Mouse (Mus musculus): ENCODE data around the gene Slco3a1. TPM values are rescaled to one million over a fixed set of nuclear protein-coding genes. Genes with fewer than 3 reads are reported as not detected.

The Slco3a1 gene
- polyA plus RNA-seq, 1 experiment from 2014 or later: 19.6 TPM

- H3K4me3 ChIP-seq (ENCODE audit: low read length): no peak overlapping the region
- H3K9ac ChIP-seq (ENCODE audit: low read depth, low read length): no peak overlapping the region
- 56% methylated on average over 3 of the region's 3 CpGs for WGBS
- peaks cover 16% of the 10 kb centered on the region; the same call in 1 of the 2 replicates for H3K4me1 ChIP-seq (ENCODE audit: control insufficient read depth, insufficient read depth, low read length)
- H3K36me3 ChIP-seq (ENCODE audit: control insufficient read depth, insufficient read depth, low read length): no peaks in the 10 kb centered on the region
- H3K27me3 ChIP-seq (ENCODE audit: control insufficient read depth, insufficient read depth, low read length): no peaks in the 10 kb centered on the region; the same call in 1 of the 2 replicates
- peak; percentile 79 for ATAC-seq (ENCODE audit: low FRiP score, low TSS enrichment)
- H3K9me3 ChIP-seq (ENCODE audit: control insufficient read depth, low read length): no peaks in the 10 kb centered on the region
- no peak overlapping the region for H3K27ac ChIP-seq (ENCODE audit: low read depth, low read length)
- H3K4me2 ChIP-seq (replicated peaks; ENCODE audit: low read depth, low read length): no peak overlapping the region
Observed at GRCm38 (mm10) chr7:74383040-74383666, 171.4 kb downstream of the Slco3a1 start.

GRCm38 (mm10) chr7:74382286-74382685 is 172.3 kb downstream of the Slco3a1 start:
- H3K36me3 ChIP-seq (ENCODE audit: control insufficient read depth, insufficient read depth, low read length): no peaks in the 10 kb centered on the region
- H3K9ac ChIP-seq (ENCODE audit: low read depth, low read length): no peak overlapping the region
- no peak for ATAC-seq (ENCODE audit: low FRiP score, low TSS enrichment)
- no peak overlapping the region for H3K4me2 ChIP-seq (replicated peaks; ENCODE audit: low read depth, low read length)
- 51% methylated on average over 3 of the region's 3 CpGs for WGBS
- H3K4me3 ChIP-seq (ENCODE audit: low read length): no peak overlapping the region
- H3K9me3 ChIP-seq (ENCODE audit: control insufficient read depth, low read length): no peaks in the 10 kb centered on the region
- no peak overlapping the region for H3K27ac ChIP-seq (ENCODE audit: low read depth, low read length)
- no peaks in the 10 kb centered on the region; the same call in 1 of the 2 replicates for H3K27me3 ChIP-seq (ENCODE audit: control insufficient read depth, insufficient read depth, low read length)
- peaks cover 20% of the 10 kb centered on the region; the same call in 1 of the 2 replicates for H3K4me1 ChIP-seq (ENCODE audit: control insufficient read depth, insufficient read depth, low read length)

GRCm38 (mm10) chr7:74381881-74382281 is 172.7 kb downstream of the Slco3a1 start:
- 64% methylated on average over 2 of the region's 2 CpGs for WGBS
- no peaks in the 10 kb centered on the region; the same call in 1 of the 2 replicates for H3K27me3 ChIP-seq (ENCODE audit: control insufficient read depth, insufficient read depth, low read length)
- peaks cover 24% of the 10 kb centered on the region for H3K4me1 ChIP-seq (ENCODE audit: control insufficient read depth, insufficient read depth, low read length)
- H3K9me3 ChIP-seq (ENCODE audit: control insufficient read depth, low read length): no peaks in the 10 kb centered on the region
- no peaks in the 10 kb centered on the region for H3K36me3 ChIP-seq (ENCODE audit: control insufficient read depth, insufficient read depth, low read length)
- H3K9ac ChIP-seq (ENCODE audit: low read depth, low read length): no peak overlapping the region
- no peak overlapping the region for H3K4me2 ChIP-seq (replicated peaks; ENCODE audit: low read depth, low read length)
- H3K4me3 ChIP-seq (ENCODE audit: low read length): no peak overlapping the region
- no peak overlapping the region for H3K27ac ChIP-seq (ENCODE audit: low read depth, low read length)
- no peak for ATAC-seq (ENCODE audit: low FRiP score, low TSS enrichment)

- WGBS: 70% methylated on average over 2 of the region's 2 CpGs
- ATAC-seq (ENCODE audit: low FRiP score, low TSS enrichment): no peak
- no peaks in the 10 kb centered on the region for H3K9me3 ChIP-seq (ENCODE audit: control insufficient read depth, low read length)
Observed at GRCm38 (mm10) chr7:74381051-74381450, 173.5 kb downstream of the Slco3a1 start.

GRCm38 (mm10) chr7:74377909-74378308 is 176.7 kb downstream of the Slco3a1 start:
- no peak overlapping the region for H3K4me2 ChIP-seq (replicated peaks; ENCODE audit: low read depth, low read length)
- H3K4me3 ChIP-seq (ENCODE audit: low read length): no peak overlapping the region
- no peak overlapping the region for H3K9ac ChIP-seq (ENCODE audit: low read depth, low read length)
- no peak overlapping the region for H3K27ac ChIP-seq (ENCODE audit: low read depth, low read length)
- 72% methylated on average over 10 of the region's 10 CpGs for WGBS
- H3K4me1 ChIP-seq (ENCODE audit: control insufficient read depth, insufficient read depth, low read length): peaks cover 37% of the 10 kb centered on the region
- ATAC-seq (ENCODE audit: low FRiP score, low TSS enrichment): no peak
- no peaks in the 10 kb centered on the region for H3K9me3 ChIP-seq (ENCODE audit: control insufficient read depth, low read length)
- no peaks in the 10 kb centered on the region for H3K27me3 ChIP-seq (ENCODE audit: control insufficient read depth, insufficient read depth, low read length)
- no peaks in the 10 kb centered on the region for H3K36me3 ChIP-seq (ENCODE audit: control insufficient read depth, insufficient read depth, low read length)

More at GRCm38 (mm10) chr7:74381051-74381450, 173.5 kb downstream of the Slco3a1 start:
- no peak overlapping the region for H3K27ac ChIP-seq (ENCODE audit: low read depth, low read length)
- no peak overlapping the region for H3K4me2 ChIP-seq (replicated peaks; ENCODE audit: low read depth, low read length)
- no peaks in the 10 kb centered on the region; the same call in 1 of the 2 replicates for H3K27me3 ChIP-seq (ENCODE audit: control insufficient read depth, insufficient read depth, low read length)
- no peaks in the 10 kb centered on the region for H3K36me3 ChIP-seq (ENCODE audit: control insufficient read depth, insufficient read depth, low read length)
- H3K4me3 ChIP-seq (ENCODE audit: low read length): no peak overlapping the region
- H3K4me1 ChIP-seq (ENCODE audit: control insufficient read depth, insufficient read depth, low read length): peaks cover 33% of the 10 kb centered on the region
- no peak overlapping the region for H3K9ac ChIP-seq (ENCODE audit: low read depth, low read length)

GRCm38 (mm10) chr7:74376397-74377044 is 178.1 kb downstream of the Slco3a1 start:
- no peak for ATAC-seq (ENCODE audit: low FRiP score, low TSS enrichment)
- 27% methylated on average over 12 of the region's 12 CpGs for WGBS
- Histone ChIP-seq H3K4me1 (ENCODE audit: control insufficient read depth, insufficient read depth, low read length) (peaks cover 36% of the 10 kb centered on the region), H3K9ac (ENCODE audit: low read depth, low read length) (no peak overlapping the region), H3K4me3 (ENCODE audit: low read length) (no peak overlapping the region), H3K27ac (ENCODE audit: low read depth, low read length) (0 out of 2 replicates have a peak overlapping the region, but pooled peaks have one; percentile 37), H3K36me3 (ENCODE audit: control insufficient read depth, insufficient read depth, low read length) (no peaks in the 10 kb centered on the region), H3K9me3 (ENCODE audit: control insufficient read depth, low read length) (no peaks in the 10 kb centered on the region), H3K27me3 (ENCODE audit: control insufficient read depth, insufficient read depth, low read length) (no peaks in the 10 kb centered on the region), H3K4me2 (replicated peaks; ENCODE audit: low read depth, low read length) (no peak overlapping the region)

GRCm38 (mm10) chr7:74375174-74375957 is 179.2 kb downstream of the Slco3a1 start:
- Histone ChIP-seq H3K4me3 (ENCODE audit: low read length) (no peak overlapping the region), H3K27ac (ENCODE audit: low read depth, low read length) (no peak overlapping the region), H3K9me3 (ENCODE audit: control insufficient read depth, low read length) (no peaks in the 10 kb centered on the region), H3K27me3 (ENCODE audit: control insufficient read depth, insufficient read depth, low read length) (no peaks in the 10 kb centered on the region), H3K9ac (ENCODE audit: low read depth, low read length) (no peak overlapping the region), H3K4me1 (ENCODE audit: control insufficient read depth, insufficient read depth, low read length) (peaks cover 37% of the 10 kb centered on the region), H3K36me3 (ENCODE audit: control insufficient read depth, insufficient read depth, low read length) (no peaks in the 10 kb centered on the region), H3K4me2 (replicated peaks; ENCODE audit: low read depth, low read length) (no peak overlapping the region)
- 73% methylated on average over 12 of the region's 14 CpGs for WGBS
- no peak for ATAC-seq (ENCODE audit: low FRiP score, low TSS enrichment)

GRCm38 (mm10) chr7:74373056-74373455 is 181.5 kb downstream of the Slco3a1 start:
- Histone ChIP-seq H3K4me1 (ENCODE audit: control insufficient read depth, insufficient read depth, low read length) (peaks cover 37% of the 10 kb centered on the region), H3K36me3 (ENCODE audit: control insufficient read depth, insufficient read depth, low read length) (no peaks in the 10 kb centered on the region), H3K4me2 (replicated peaks; ENCODE audit: low read depth, low read length) (no peak overlapping the region), H3K27me3 (ENCODE audit: control insufficient read depth, insufficient read depth, low read length) (no peaks in the 10 kb centered on the region), H3K27ac (ENCODE audit: low read depth, low read length) (no peak overlapping the region), H3K9me3 (ENCODE audit: control insufficient read depth, low read length) (no peaks in the 10 kb centered on the region), H3K4me3 (ENCODE audit: low read length) (no peak overlapping the region), H3K9ac (ENCODE audit: low read depth, low read length) (no peak overlapping the region)
- WGBS: 84% methylated on average over 6 of the region's 6 CpGs
- no peak for ATAC-seq (ENCODE audit: low FRiP score, low TSS enrichment)
